In genomic region chr5:112227354-112227753, GRCm38 (mm10) we compare ENCODE assay signal across 8 mouse cellular contexts. TPM values are rescaled to one million over a fixed set of nuclear protein-coding genes. Genes with fewer than 3 reads are reported as not detected.
DNase-seq lines count a peak whose midpoint lies in the region; ATAC-seq and TF ChIP-seq lines count a peak whose summit lies in the region.

No protein-coding gene starts in this region.

- 2% methylated on average over 30 of the region's 30 CpGs for WGBS in kidney, embryonic 16.5 days
- WGBS in embryonic facial prominence, embryonic 12.5 days: under 1% methylated on average over 30 of the region's 30 CpGs
- under 1% methylated on average over 30 of the region's 30 CpGs for WGBS in limb, embryonic 14.5 days

- peak overlapping the region; percentile 66 for H3K4me2 ChIP-seq in kidney, embryonic 16.5 days (replicated peaks; ENCODE audit: low read depth, low read length)
- H3K4me2 ChIP-seq in embryonic facial prominence, embryonic 12.5 days (replicated peaks): peak overlapping the region; percentile 77
- peak overlapping the region; percentile 80 for H3K4me2 ChIP-seq in limb, embryonic 14.5 days (replicated peaks; ENCODE audit: low read depth, low read length, severe bottlenecking)

- H3K27me3 ChIP-seq in kidney, embryonic 16.5 days (ENCODE audit: insufficient read depth, low read length): peaks cover 60% of the 10 kb centered on the region
- H3K27me3 ChIP-seq in embryonic facial prominence, embryonic 12.5 days: peaks cover 54% of the 10 kb centered on the region
- peaks cover 23% of the 10 kb centered on the region for H3K27me3 ChIP-seq in limb, embryonic 14.5 days (ENCODE audit: control insufficient read depth, insufficient read depth, low read length)

- no peaks in the 10 kb centered on the region for H3K9me3 ChIP-seq in kidney, embryonic 16.5 days (ENCODE audit: low read length)
- no peaks in the 10 kb centered on the region for H3K9me3 ChIP-seq in embryonic facial prominence, embryonic 12.5 days
- H3K9me3 ChIP-seq in limb, embryonic 14.5 days (ENCODE audit: control insufficient read depth, low read length): no peaks in the 10 kb centered on the region

- TF ChIP-seq POLR2A in limb, embryonic 14.5 days (IDR thresholded peaks at IDR 0.05; ENCODE audit: borderline replicate concordance, extremely low read depth, insufficient read depth, insufficient read length): no peak

- no peaks in the 10 kb centered on the region for H3K36me3 ChIP-seq in kidney, embryonic 16.5 days (ENCODE audit: insufficient read depth, low read length)
- H3K36me3 ChIP-seq in embryonic facial prominence, embryonic 12.5 days: no peaks in the 10 kb centered on the region
- peaks cover 3% of the 10 kb centered on the region; the same call in 1 of the 2 replicates for H3K36me3 ChIP-seq in limb, embryonic 14.5 days (ENCODE audit: control insufficient read depth, insufficient read depth, low read length)

- peak overlapping the region; percentile 42 for H3K4me3 ChIP-seq in kidney, embryonic 16.5 days (ENCODE audit: low read length)
- peak overlapping the region; percentile 43 for H3K4me3 ChIP-seq in embryonic facial prominence, embryonic 12.5 days
- H3K4me3 ChIP-seq in limb, embryonic 14.5 days (replicated peaks; ENCODE audit: low read length): peak overlapping the region; percentile 43

- H3K27ac ChIP-seq in kidney, embryonic 16.5 days (ENCODE audit: low read length): no peak overlapping the region
- H3K27ac ChIP-seq in embryonic facial prominence, embryonic 12.5 days: 0 out of 2 replicates have a peak overlapping the region, but pooled peaks have one; percentile 36
- no peak overlapping the region for H3K27ac ChIP-seq in limb, embryonic 14.5 days (replicated peaks; ENCODE audit: low read depth, low read length)

- DNase-seq in kidney, postnatal 14 days: no peak
- peak; percentile 23 for DNase-seq in limb, embryonic 14.5 days (ENCODE audit: low spot score)
- DNase-seq in right cerebral cortex, postnatal 14 days: peak; percentile 70
- no peak for DNase-seq in cerebellum, postnatal 4 days (ENCODE audit: low spot score in 2 of 2)
- DNase-seq in B cell, adult 2 months: no peak

- peak overlapping the region; percentile 44; the same call in 1 of the 2 replicates for H3K9ac ChIP-seq in kidney, embryonic 16.5 days (replicated peaks; ENCODE audit: low read length)
- peak overlapping the region; percentile 47 for H3K9ac ChIP-seq in embryonic facial prominence, embryonic 12.5 days
- H3K9ac ChIP-seq in limb, embryonic 14.5 days (ENCODE audit: low read depth, low read length, severe bottlenecking): peak overlapping the region; percentile 53

- peaks cover 19% of the 10 kb centered on the region for H3K4me1 ChIP-seq in kidney, embryonic 16.5 days (ENCODE audit: insufficient read depth, low read length)
- H3K4me1 ChIP-seq in embryonic facial prominence, embryonic 12.5 days: peaks cover 11% of the 10 kb centered on the region
- peaks cover 15% of the 10 kb centered on the region for H3K4me1 ChIP-seq in limb, embryonic 14.5 days (ENCODE audit: control insufficient read depth, insufficient read depth, low read length)

- ATAC-seq in kidney, embryonic 16.5 days (ENCODE audit: low FRiP score, low TSS enrichment): peak; percentile 55
- no peak for ATAC-seq in embryonic facial prominence, embryonic 12.5 days (ENCODE audit: insufficient number of reproducible peaks, insufficient read depth, low FRiP score, low TSS enrichment)
- peak; percentile 25 for ATAC-seq in granulocyte monocyte progenitor cell, adult 5-6 weeks (replicated peaks; ENCODE audit: poor library complexity, severe bottlenecking)
- ATAC-seq in limb, embryonic 14.5 days (ENCODE audit: low FRiP score, low read depth): peak; percentile 42

RNA-seq across cellular contexts. Expression of gene Cryba4, which starts 25.0 kb away (rescaled TPM):
- 0.58 and 0.81 TPM in 2 replicates for polyA plus RNA-seq in kidney, embryonic 16.5 days (2015; fragmentation: Nextera tagmentation; extraction: Ambion mirVana)
- 11.0 and 20.1 TPM in 2 replicates for polyA plus RNA-seq in embryonic facial prominence, embryonic 12.5 days (2016; fragmentation: Nextera tagmentation; extraction: Ambion mirVana)
- not detected in 2 replicates for total RNA-seq in granulocyte monocyte progenitor cell, adult 5-6 weeks (2014; fragmentation: Nextera tagmentation)
- total RNA-seq in granulocyte monocyte progenitor cell, adult 5-6 weeks (2017): 0.30 TPM in 1 of 2 replicates, not detected in the other
- 1.2 and 2.3 TPM in 2 replicates for polyA plus RNA-seq in limb, embryonic 14.5 days (2012; rRNA removed)
- polyA plus RNA-seq in limb, embryonic 14.5 days (2014; fragmentation: Nextera tagmentation; extraction: Ambion mirVana): 1.8 and 2.1 TPM in 2 replicates

RNA-seq across cellular contexts. Expression of gene Crybb1, which starts 28.3 kb away (rescaled TPM):
- 2.7 and 4.0 TPM in 2 replicates for polyA plus RNA-seq in kidney, embryonic 16.5 days (2015; fragmentation: Nextera tagmentation; extraction: Ambion mirVana)
- 46.2 and 95.4 TPM in 2 replicates for polyA plus RNA-seq in embryonic facial prominence, embryonic 12.5 days (2016; fragmentation: Nextera tagmentation; extraction: Ambion mirVana)
- not detected in 2 replicates for total RNA-seq in granulocyte monocyte progenitor cell, adult 5-6 weeks (2014; fragmentation: Nextera tagmentation)
- not detected in 2 replicates for total RNA-seq in granulocyte monocyte progenitor cell, adult 5-6 weeks (2017)
- polyA plus RNA-seq in limb, embryonic 14.5 days (2012; rRNA removed): 0.50 and 0.54 TPM in 2 replicates
- polyA plus RNA-seq in limb, embryonic 14.5 days (2014; fragmentation: Nextera tagmentation; extraction: Ambion mirVana): 1.9 and 2.2 TPM in 2 replicates

RNA-seq across cellular contexts. Expression of gene Tpst2, which starts 49.1 kb away (rescaled TPM):
- polyA plus RNA-seq in kidney, embryonic 16.5 days (2015; fragmentation: Nextera tagmentation; extraction: Ambion mirVana): 65.8 and 68.7 TPM in 2 replicates
- 33.9 and 36.4 TPM in 2 replicates for polyA plus RNA-seq in embryonic facial prominence, embryonic 12.5 days (2016; fragmentation: Nextera tagmentation; extraction: Ambion mirVana)
- 28.7 and 43.9 TPM in 2 replicates for total RNA-seq in granulocyte monocyte progenitor cell, adult 5-6 weeks (2014; fragmentation: Nextera tagmentation)
- 25.3 and 36.5 TPM in 2 replicates for total RNA-seq in granulocyte monocyte progenitor cell, adult 5-6 weeks (2017)
- 37.0 and 41.4 TPM in 2 replicates for polyA plus RNA-seq in limb, embryonic 14.5 days (2012; rRNA removed)
- 39.7 and 46.5 TPM in 2 replicates for polyA plus RNA-seq in limb, embryonic 14.5 days (2014; fragmentation: Nextera tagmentation; extraction: Ambion mirVana)

Comparison
In these comparisons a context has a peak if more than half of its experiments do, and no peak if none do; other contexts are left out.
1. DNase-seq: peak in limb, embryonic 14.5 days (single experiment) and right cerebral cortex, postnatal 14 days (single experiment); none in kidney, postnatal 14 days (single experiment), cerebellum, postnatal 4 days (0 of 2) and B cell, adult 2 months (0 of 2).
2. Peak in every context shown above with its lines, with median percentiles within 50 percentile points of each other: H3K4me2 ChIP-seq, H3K4me3 ChIP-seq and H3K9ac ChIP-seq.